Mouse (Mus musculus) kidney, embryonic 16.5 days (tissue): ENCODE results near the gene Tex44. TPM values are rescaled to one million over a fixed set of nuclear protein-coding genes. Genes with fewer than 3 reads are reported as not detected.

Source experiments
- ATAC-seq: fragments of 200-750 bp; cut with Nextera tagmentation; 2 replicates; pipeline ENCODE4 v1.8.0; 2017; ENCODE audit warnings: moderate TSS enrichment; ENCODE audit not compliant: low FRiP score, low TSS enrichment
- H3K27ac ChIP-seq: fragments of 300-500 bp; sonication (generic); 2 replicates; pipeline ENCODE4 v1.5.1; 2014; ENCODE audit warnings: low read length
- H3K27me3 ChIP-seq: fragments of 300-500 bp; sonication (generic); 2 replicates; pipeline ENCODE4 v1.6.1; 2014; ENCODE audit warnings: low read length, control low read depth, mixed read lengths; ENCODE audit not compliant: insufficient read depth
- H3K36me3 ChIP-seq: fragments of 300-500 bp; sonication (generic); 2 replicates; pipeline ENCODE4 v1.6.1; 2014; ENCODE audit warnings: low read length, control low read depth, mixed read lengths; ENCODE audit not compliant: insufficient read depth
- H3K4me1 ChIP-seq: fragments of 300-500 bp; sonication (generic); 2 replicates; pipeline ENCODE4 v1.6.1; 2014; ENCODE audit warnings: low read length, control low read depth, mixed read lengths; ENCODE audit not compliant: insufficient read depth
- H3K4me2 ChIP-seq: fragments of 300-500 bp; sonication (generic); replicated peaks from 2 replicates; pipeline ENCODE4 v1.6.1; 2014; ENCODE audit warnings: low read depth, low read length
- H3K4me3 ChIP-seq: fragments of 300-500 bp; sonication (generic); 2 replicates; pipeline ENCODE4 v1.5.1; 2014; ENCODE audit warnings: mild to moderate bottlenecking, low read length
- H3K9ac ChIP-seq: fragments of 300-500 bp; sonication (generic); replicated peaks from 2 replicates; pipeline ENCODE4 v1.6.1; 2014; ENCODE audit warnings: low read length
- H3K9me3 ChIP-seq: fragments of 300-500 bp; sonication (generic); 2 replicates; pipeline ENCODE4 v1.6.1; 2016; ENCODE audit warnings: low read length, control low read depth
- WGBS: fragments of 180-500 bp; shearing (Covaris S2); extraction: QIAGEN DNeasy Blood & Tissue Kit; methylation state at CpG from one replicate; pipeline ENCODE4 v1.1.7; 2014; 5-methylcytosine and 5-hydroxymethylcytosine counted together
- polyA plus RNA-seq: library from polyadenylated mRNA; unstranded; fragments of >200 nt; fragmentation: Nextera tagmentation; extraction: Ambion mirVana; gene quantifications from 2 replicates; pipeline ENCODE4 v1.2.1, GENCODE M21; 2015

Gene Tex44
- polyA plus RNA-seq, 1 experiment from 2014 or later = not detected

DNA sequence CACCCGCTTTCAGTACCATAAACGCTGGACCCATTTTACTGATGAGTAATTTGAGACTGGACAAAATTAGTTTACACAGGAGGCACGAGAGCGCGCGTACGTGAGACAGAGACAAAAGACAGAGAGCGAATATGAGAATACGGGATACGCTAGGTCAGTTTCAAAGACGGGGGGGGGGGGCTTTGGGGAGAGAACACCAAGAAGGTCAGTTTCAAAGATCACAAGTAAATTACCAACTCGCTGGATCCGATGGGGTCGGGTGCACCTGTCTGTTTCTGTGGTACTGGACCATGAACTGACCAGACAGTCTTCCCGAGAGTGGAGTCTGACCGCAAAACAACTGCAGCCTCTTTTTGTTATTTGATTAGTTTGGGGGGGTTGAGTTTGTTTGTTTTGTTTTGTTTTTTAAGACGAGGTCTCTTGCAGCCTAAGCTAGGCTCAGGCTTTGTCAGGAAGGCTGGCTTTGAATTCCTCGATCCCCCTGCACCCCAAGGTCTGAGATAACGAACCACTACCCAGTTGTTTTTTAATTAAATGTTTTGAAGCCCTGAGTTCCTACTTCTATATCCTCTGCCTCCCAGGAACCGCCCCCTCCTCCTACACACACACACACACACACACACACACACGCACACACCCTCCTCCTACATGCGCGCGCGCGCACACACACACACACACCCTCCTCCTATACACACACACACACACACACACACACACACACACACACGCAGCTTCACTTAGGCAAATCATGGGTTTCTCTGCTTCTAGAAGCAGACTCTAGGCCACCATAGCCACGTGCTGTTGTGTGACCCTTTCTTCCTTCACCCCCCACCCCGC is 15.0 kb downstream of the Tex44 start:
- Histone ChIP-seq H3K27me3 (no peaks in the 10 kb centered on the region), H3K4me2 (peak overlapping the region; percentile 75), H3K27ac (peak overlapping the region; percentile 99), H3K4me3 (peak overlapping the region; percentile 48), H3K9ac (peak overlapping the region; percentile 94), H3K9me3 (no peaks in the 10 kb centered on the region), H3K4me1 (peaks cover 44% of the 10 kb centered on the region), H3K36me3 (no peaks in the 10 kb centered on the region)
- peak; percentile 49 for ATAC-seq
- WGBS = under 1% methylated on average over 24 of the region's 29 CpGs

DNA sequence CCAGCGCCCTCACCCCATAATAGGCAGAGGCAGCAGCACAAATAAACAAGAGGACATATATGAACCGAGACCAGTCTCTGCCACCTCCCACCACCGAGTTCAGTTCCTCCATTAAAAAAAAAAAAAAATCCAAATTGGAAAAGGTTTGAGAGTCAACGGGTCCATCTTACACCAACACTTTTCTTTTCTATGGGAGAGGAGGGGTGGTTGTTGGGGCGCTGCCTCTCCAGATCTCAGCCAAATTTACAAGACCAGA is 15.5 kb downstream of the Tex44 start:
- Histone ChIP-seq H3K4me2 (peak overlapping the region; percentile 75), H3K27ac (peak overlapping the region; percentile 99), H3K9ac (peak overlapping the region; percentile 94), H3K4me1 (peaks cover 42% of the 10 kb centered on the region), H3K36me3 (no peaks in the 10 kb centered on the region), H3K4me3 (peak overlapping the region; percentile 48), H3K9me3 (no peaks in the 10 kb centered on the region), H3K27me3 (no peaks in the 10 kb centered on the region)
- no peak for ATAC-seq
- 0% methylated on average over 5 of the region's 5 CpGs for WGBS

DNA sequence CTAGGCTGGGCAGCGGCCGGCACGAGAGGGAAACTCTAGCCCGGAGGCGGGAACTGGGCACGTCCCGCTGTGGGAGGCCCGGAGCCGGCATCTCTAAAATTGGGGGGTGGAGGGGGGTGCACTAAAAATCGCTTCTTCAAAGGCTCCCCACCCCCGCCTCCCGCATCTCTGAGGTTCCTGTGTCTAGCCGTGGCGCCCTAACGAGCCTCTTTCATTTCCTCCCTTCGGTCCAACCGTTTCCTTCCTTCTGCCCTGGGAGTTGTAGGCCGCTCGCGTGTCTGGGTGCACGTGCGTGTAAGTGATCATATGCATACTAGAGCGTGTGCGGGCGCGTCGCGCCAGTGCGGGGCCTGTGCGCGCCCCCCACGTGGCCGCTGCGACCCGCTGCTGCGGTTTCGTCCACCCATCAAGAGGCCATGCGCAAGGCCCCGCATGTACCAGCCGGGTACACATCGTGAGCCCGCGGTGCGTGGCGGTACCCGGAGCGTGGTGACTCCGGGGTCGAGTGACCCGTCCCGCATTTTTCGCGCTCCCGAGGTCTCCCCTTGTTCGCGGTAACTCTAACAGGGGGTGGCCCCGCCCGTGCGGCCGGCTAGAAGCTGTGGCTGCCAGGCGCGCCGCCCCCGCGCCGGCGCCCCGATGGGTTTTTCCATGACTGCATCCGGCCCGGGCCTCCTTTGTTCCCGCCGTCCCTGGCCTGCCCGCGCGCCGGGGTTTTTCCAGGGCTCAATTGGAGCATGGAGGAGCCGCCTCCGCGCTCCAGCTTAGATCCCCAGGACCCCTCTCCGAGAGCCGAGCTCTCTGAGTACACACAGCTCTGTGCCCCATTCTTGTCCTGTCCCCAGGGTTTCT is 16.1 kb downstream of the Tex44 start:
- ATAC-seq = peak; percentile 58
- Histone ChIP-seq H3K27me3 (no peaks in the 10 kb centered on the region), H3K36me3 (no peaks in the 10 kb centered on the region), H3K27ac (peak overlapping the region; percentile 99), H3K9me3 (no peaks in the 10 kb centered on the region), H3K4me1 (peaks cover 42% of the 10 kb centered on the region), H3K9ac (peak overlapping the region; percentile 94), H3K4me3 (peak overlapping the region; percentile 48), H3K4me2 (peak overlapping the region; percentile 75)
- WGBS = under 1% methylated on average over 81 of the region's 81 CpGs

GRCm38 (mm10) chr1:86442832-86443231 is 16.7 kb downstream of the Tex44 start:
- Histone ChIP-seq H3K4me1 (peaks cover 42% of the 10 kb centered on the region), H3K27ac (peak overlapping the region; percentile 99), H3K4me3 (peak overlapping the region; percentile 48), H3K9ac (peak overlapping the region; percentile 94), H3K4me2 (peak overlapping the region; percentile 75), H3K36me3 (no peaks in the 10 kb centered on the region), H3K9me3 (no peaks in the 10 kb centered on the region), H3K27me3 (no peaks in the 10 kb centered on the region)
- WGBS = 3% methylated on average over 24 of the region's 24 CpGs
- ATAC-seq = no peak

GRCm38 (mm10) chr1:86443386-86444172 is 17.4 kb downstream of the Tex44 start:
- no peaks in the 10 kb centered on the region for H3K9me3 ChIP-seq
- ATAC-seq = no peak
- peak overlapping the region; percentile 99 for H3K27ac ChIP-seq
- 38% methylated on average over 8 of the region's 8 CpGs for WGBS
- peak overlapping the region; percentile 94 for H3K9ac ChIP-seq
- H3K27me3 ChIP-seq = no peaks in the 10 kb centered on the region
- H3K4me1 ChIP-seq = peaks cover 44% of the 10 kb centered on the region
- peak overlapping the region; percentile 48; the same call in 1 of the 2 replicates for H3K4me3 ChIP-seq
- no peaks in the 10 kb centered on the region for H3K36me3 ChIP-seq
- peak overlapping the region; percentile 75 for H3K4me2 ChIP-seq

- peaks cover 37% of the 10 kb centered on the region for H3K4me1 ChIP-seq
- ATAC-seq = no peak
- H3K27ac ChIP-seq = peak overlapping the region; percentile 93
- H3K4me2 ChIP-seq = peak overlapping the region; percentile 10; the same call in 1 of the 2 replicates
- no peaks in the 10 kb centered on the region for H3K36me3 ChIP-seq
- no peaks in the 10 kb centered on the region for H3K27me3 ChIP-seq
- no peaks in the 10 kb centered on the region for H3K9me3 ChIP-seq
- no peak overlapping the region for H3K4me3 ChIP-seq
- 44% methylated on average over 13 of the region's 13 CpGs for WGBS
- peak overlapping the region; percentile 51 for H3K9ac ChIP-seq
Observed at GRCm38 (mm10) chr1:86447596-86448171, 21.6 kb downstream of the Tex44 start.

GRCm38 (mm10) chr1:86448272-86448671 is 22.1 kb downstream of the Tex44 start:
- H3K27ac ChIP-seq = peak overlapping the region; percentile 93
- peaks cover 31% of the 10 kb centered on the region for H3K4me1 ChIP-seq
- no peaks in the 10 kb centered on the region for H3K36me3 ChIP-seq
- H3K27me3 ChIP-seq = no peaks in the 10 kb centered on the region
- H3K9ac ChIP-seq = peak overlapping the region; percentile 51
- WGBS = 8% methylated on average over 4 of the region's 4 CpGs
- H3K9me3 ChIP-seq = no peaks in the 10 kb centered on the region
- H3K4me2 ChIP-seq = peak overlapping the region; percentile 10; the same call in 1 of the 2 replicates
- no peak overlapping the region for H3K4me3 ChIP-seq
- peak; percentile 32; the same call in 1 of the 2 replicates for ATAC-seq

- WGBS = 45% methylated on average over 6 of the region's 6 CpGs
- Histone ChIP-seq H3K9me3 (no peaks in the 10 kb centered on the region), H3K4me1 (peaks cover 19% of the 10 kb centered on the region), H3K9ac (no peak overlapping the region), H3K36me3 (no peaks in the 10 kb centered on the region), H3K4me3 (no peak overlapping the region), H3K27ac (peak overlapping the region; percentile 8; the same call in 1 of the 2 replicates), H3K4me2 (no peak overlapping the region), H3K27me3 (no peaks in the 10 kb centered on the region)
- 0 out of 2 replicates have a peak, but pooled peaks have one; percentile 39 for ATAC-seq
Observed at GRCm38 (mm10) chr1:86449966-86450365, 23.8 kb downstream of the Tex44 start.

- H3K36me3 ChIP-seq = no peaks in the 10 kb centered on the region
- 74% methylated on average over 5 of the region's 5 CpGs for WGBS
- ATAC-seq = no peak
- no peak overlapping the region for H3K4me2 ChIP-seq
- no peaks in the 10 kb centered on the region for H3K27me3 ChIP-seq
- peaks cover 13% of the 10 kb centered on the region for H3K4me1 ChIP-seq
- no peak overlapping the region for H3K9ac ChIP-seq
- H3K27ac ChIP-seq = no peak overlapping the region
- no peaks in the 10 kb centered on the region for H3K9me3 ChIP-seq
- H3K4me3 ChIP-seq = no peak overlapping the region
Observed at GRCm38 (mm10) chr1:86452713-86453112, 26.6 kb downstream of the Tex44 start.
